Mouse (Mus musculus) midbrain, embryonic 13.5 days (tissue): ENCODE measurements around the gene Olfr55. TPM values are rescaled to one million over a fixed set of nuclear protein-coding genes. Genes with fewer than 3 reads are reported as not detected.
"Not testable (repeated sequence)": the region's sequence is repeated elsewhere in the genome, so short reads cannot be mapped to it uniquely, and the experiment has no call there.

ENCODE experiments used
- ATAC-seq: fragments of 200-750 bp; cut with Nextera tagmentation; 2 replicates; pipeline ENCODE4 v1.8.0; 2017; ENCODE audit warnings: mild to moderate bottlenecking, moderate TSS enrichment, moderate library complexity
- H3K27ac ChIP-seq: fragments of 300-500 bp; sonication (generic); 2 replicates; pipeline ENCODE4 v1.5.1; 2015; ENCODE audit warnings: inconsistent platforms, mild to moderate bottlenecking, moderate library complexity
- H3K27me3 ChIP-seq: fragments of 300-500 bp; sonication (generic); 2 replicates; pipeline ENCODE4 v1.6.1; 2015; ENCODE audit warnings: mild to moderate bottlenecking, inconsistent platforms
- H3K36me3 ChIP-seq: fragments of 300-500 bp; sonication (generic); 2 replicates; pipeline ENCODE4 v1.6.1; 2015; ENCODE audit warnings: mild to moderate bottlenecking, inconsistent platforms
- H3K4me1 ChIP-seq: fragments of 300-500 bp; sonication (generic); replicated peaks from 2 replicates; pipeline ENCODE4 v1.6.1; 2015; ENCODE audit warnings: inconsistent platforms
- H3K4me2 ChIP-seq: fragments of 300-500 bp; sonication (generic); replicated peaks from 2 replicates; pipeline ENCODE4 v1.6.1; 2015; ENCODE audit warnings: moderate library complexity, mild to moderate bottlenecking, inconsistent platforms
- H3K4me3 ChIP-seq: fragments of 300-500 bp; sonication (generic); replicated peaks from 2 replicates; pipeline ENCODE4 v1.5.1; 2015; ENCODE audit warnings: mild to moderate bottlenecking, inconsistent platforms
- H3K9ac ChIP-seq: fragments of 300-500 bp; sonication (generic); replicated peaks from 2 replicates; pipeline ENCODE4 v1.6.1; 2015; ENCODE audit warnings: mild to moderate bottlenecking, inconsistent platforms
- H3K9me3 ChIP-seq: fragments of 300-500 bp; sonication (generic); 2 replicates; pipeline ENCODE4 v1.6.1; 2016; ENCODE audit warnings: mild to moderate bottlenecking, inconsistent platforms
- WGBS: fragments of 180-500 bp; shearing (Covaris S2); methylation state at CpG from one replicate; pipeline ENCODE4 v1.1.7; 2015; 5-methylcytosine and 5-hydroxymethylcytosine counted together
- polyA plus RNA-seq: library from polyadenylated mRNA; unstranded; fragments of >200 nt; fragmentation: Nextera tagmentation; extraction: Ambion mirVana; gene quantifications from 2 replicates; pipeline ENCODE4 v1.2.1, GENCODE M21; 2015

The Olfr55 gene
- polyA plus RNA-seq: 0.03 and 0.04 TPM in 2 replicates

DNA sequence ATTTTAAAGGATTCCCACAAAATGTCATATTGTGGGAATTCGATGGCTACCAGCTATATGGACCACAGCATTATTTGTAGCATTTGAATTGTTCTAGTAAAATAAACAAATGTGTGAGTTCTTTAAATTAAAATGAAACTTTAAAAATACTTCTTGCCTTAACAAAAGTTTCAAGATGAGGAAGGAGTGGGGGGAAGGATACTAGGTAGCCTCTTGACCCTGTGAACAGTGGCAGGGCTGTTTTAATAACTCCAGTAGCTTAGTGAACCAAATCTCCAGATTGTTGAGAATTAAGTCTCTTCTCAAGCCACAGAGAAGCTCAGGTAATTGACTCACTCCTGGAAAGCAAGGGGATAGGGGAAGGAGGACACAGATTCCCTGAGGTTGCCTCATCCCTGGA is at the start of gene Olfr55:
Gene Olfr55, plus strand, starts transcription at position 301 of the 400 bp plus-strand sequence.
- WGBS: 86% methylated on average over 1 of the region's 1 CpGs
- H3K27ac ChIP-seq, H3K4me3 ChIP-seq, H3K9ac ChIP-seq, H3K4me1 ChIP-seq, ATAC-seq, H3K27me3 ChIP-seq, H3K36me3 ChIP-seq, H3K9me3 ChIP-seq, H3K4me2 ChIP-seq: not testable (repeated sequence)

DNA sequence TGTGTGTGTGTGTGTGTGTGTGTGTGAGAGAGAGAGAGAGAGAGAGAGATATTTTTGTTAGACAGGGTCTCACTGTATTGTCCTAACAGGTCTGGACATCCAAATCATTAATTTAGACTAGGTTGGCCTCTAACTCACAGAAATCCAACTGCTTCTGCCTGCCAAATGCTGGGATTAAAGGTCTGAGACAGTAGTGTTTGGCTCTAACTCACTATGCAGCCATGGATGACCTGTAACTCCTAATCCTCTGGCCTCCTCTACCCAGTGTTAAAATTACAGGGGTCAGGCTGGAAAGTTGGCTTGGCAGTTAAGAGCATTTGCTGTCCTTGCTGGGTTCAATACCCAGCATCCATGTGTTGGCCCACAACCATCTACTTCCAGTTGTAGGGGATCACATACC is 43.7 kb upstream of the Olfr55 start:
- Histone ChIP-seq H3K9ac (no peak overlapping the region), H3K4me2 (no peak overlapping the region)
- ATAC-seq: no peak

GRCm38 (mm10) chr17:33126257-33126656 is 42.0 kb upstream of the Olfr55 start:
- Histone ChIP-seq H3K4me3 (no peak overlapping the region), H3K27me3 (no peaks in the 10 kb centered on the region), H3K36me3 (no peaks in the 10 kb centered on the region), H3K9ac (no peak overlapping the region), H3K27ac (no peak overlapping the region), H3K4me2 (no peak overlapping the region), H3K9me3 (0 out of 2 replicates have a peak, but pooled peaks cover 4% of the 10 kb centered on the region), H3K4me1 (no peaks in the 10 kb centered on the region)
- 58% methylated on average over 2 of the region's 2 CpGs for WGBS
- no peak for ATAC-seq

More for the DNA sequence above, 43.7 kb upstream of the Olfr55 start:
- Histone ChIP-seq H3K4me3 (no peak overlapping the region), H3K4me1 (no peaks in the 10 kb centered on the region), H3K36me3 (no peaks in the 10 kb centered on the region), H3K27me3 (no peaks in the 10 kb centered on the region), H3K27ac (no peak overlapping the region), H3K9me3 (0 out of 2 replicates have a peak, but pooled peaks cover 4% of the 10 kb centered on the region)

GRCm38 (mm10) chr17:33139261-33139820 is 28.9 kb upstream of the Olfr55 start, which contains the start of gene Morc2b:
TSS of gene Morc2b (minus strand) at chr17:33139683.
- ATAC-seq: no peak
- Histone ChIP-seq H3K27ac (no peak within 1 kb of the TSS), H3K36me3 (no peaks in the 10 kb centered on the region), H3K4me1 (no peaks in the 10 kb centered on the region), H3K4me2 (no peak within 1 kb of the TSS), H3K9ac (no peak within 1 kb of the TSS), H3K27me3 (no peaks in the 10 kb centered on the region), H3K9me3 (no peaks in the 10 kb centered on the region), H3K4me3 (no peak within 1 kb of the TSS)
- 81% methylated on average over 18 of the region's 18 CpGs for WGBS

DNA sequence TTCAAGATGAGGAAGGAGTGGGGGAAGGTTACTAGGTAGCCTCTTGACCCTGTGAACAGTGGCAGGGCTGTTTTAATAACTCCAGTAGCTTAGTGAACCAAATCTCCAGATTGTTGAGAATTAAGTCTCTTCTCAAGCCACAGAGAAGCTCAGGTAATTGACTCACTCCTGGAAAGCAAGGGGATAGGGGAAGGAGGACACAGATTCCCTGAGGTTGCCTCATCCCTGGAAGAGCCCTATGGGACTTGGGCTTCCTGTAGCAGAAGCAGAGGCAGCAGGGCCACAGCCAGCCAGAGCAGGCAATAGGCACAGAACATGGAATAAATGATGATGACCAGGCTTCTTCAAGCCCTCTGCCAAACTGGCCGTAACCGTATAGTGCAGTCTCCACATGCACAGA is 22.8 kb downstream of the Olfr55 start, which contains the start of gene Olfr239:
Gene Olfr239, plus strand, starts transcription at position 301 of the 400 bp plus-strand sequence.
- no CpG with 5 or more reads among the region's 2 CpGs for WGBS
- H3K27ac ChIP-seq, H3K27me3 ChIP-seq, H3K36me3 ChIP-seq, ATAC-seq, H3K4me2 ChIP-seq, H3K4me3 ChIP-seq, H3K9ac ChIP-seq, H3K9me3 ChIP-seq, H3K4me1 ChIP-seq: not testable (repeated sequence)

DNA sequence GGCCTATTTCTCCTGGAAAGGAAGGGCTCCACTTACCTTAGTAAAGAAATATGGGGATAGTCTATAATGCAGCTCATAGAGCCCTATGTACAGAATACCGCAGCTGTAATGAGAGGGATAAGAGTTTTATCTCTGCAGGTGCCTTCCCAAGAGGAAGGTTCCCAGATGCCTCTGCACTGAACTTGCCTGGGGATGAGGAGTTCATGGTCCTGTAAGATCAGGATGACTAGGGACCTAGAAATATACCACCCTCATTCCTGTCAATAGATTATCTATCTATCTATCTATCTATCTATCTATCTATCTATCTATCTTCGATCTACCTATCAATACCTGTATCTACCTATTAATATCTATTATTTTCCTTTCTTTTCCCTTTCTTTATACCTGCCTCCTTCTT is 53.3 kb downstream of the Olfr55 start, which contains the start of gene Olfr1564:
Gene Olfr1564, minus strand, starts transcription at position 101 of the 400 bp plus-strand sequence.
- Histone ChIP-seq H3K4me2 (no peak within 1 kb of the TSS), H3K27me3 (no peaks in the 10 kb centered on the region), H3K9me3 (peaks cover 15% of the 10 kb centered on the region; the same call in 1 of the 2 replicates), H3K4me1 (no peaks in the 10 kb centered on the region), H3K27ac (no peak within 1 kb of the TSS), H3K4me3 (no peak within 1 kb of the TSS), H3K9ac (no peak within 1 kb of the TSS), H3K36me3 (no peaks in the 10 kb centered on the region)
- WGBS: 82% methylated on average over 2 of the region's 2 CpGs
- ATAC-seq: no peak

Other genes starting within 250 kb of the Olfr55 start
- 6.0 and 9.9 TPM in 2 replicates for gene Cyp4f13, start 221.0 kb upstream of the Olfr55 start, polyA plus RNA-seq
- gene Zfp472, start 202.6 kb upstream of the Olfr55 start, polyA plus RNA-seq: 9.9 and 10.2 TPM in 2 replicates
- 22.8 and 23.4 TPM in 2 replicates for gene Zfp952, start 175.3 kb upstream of the Olfr55 start, polyA plus RNA-seq
- 28.7 and 30.6 TPM in 2 replicates for gene Zfp763, start 135.0 kb upstream of the Olfr55 start, polyA plus RNA-seq
- not detected in 2 replicates for gene 4921501E09Rik, start 100.4 kb upstream of the Olfr55 start, polyA plus RNA-seq
- gene Zfp563, start 79.1 kb upstream of the Olfr55 start, polyA plus RNA-seq: 21.6 and 23.4 TPM in 2 replicates
- 0.23 and 0.44 TPM in 2 replicates for gene Morc2b, start 28.8 kb upstream of the Olfr55 start, polyA plus RNA-seq
- gene Olfr239, start 22.9 kb downstream of the Olfr55 start, polyA plus RNA-seq: not detected in 2 replicates
- not detected in 2 replicates for gene Olfr1564, start 53.2 kb downstream of the Olfr55 start, polyA plus RNA-seq
- 25.0 and 26.4 TPM in 2 replicates for gene Zfp955a, start 86.7 kb downstream of the Olfr55 start, polyA plus RNA-seq
- gene Olfr63, start 96.2 kb downstream of the Olfr55 start, polyA plus RNA-seq: 0.04 TPM in 1 of 2 replicates, not detected in the other
- 17.6 and 19.6 TPM in 2 replicates for gene Zfp955b, start 121.1 kb downstream of the Olfr55 start, polyA plus RNA-seq
- gene Zfp81, start 190.4 kb downstream of the Olfr55 start, polyA plus RNA-seq: 15.6 and 16.9 TPM in 2 replicates
- gene Zfp101, start 226.2 kb downstream of the Olfr55 start, polyA plus RNA-seq: 19.5 and 20.5 TPM in 2 replicates